Comparison of ENCODE assay signal across 11 mouse cellular contexts in the genomic region with DNA sequence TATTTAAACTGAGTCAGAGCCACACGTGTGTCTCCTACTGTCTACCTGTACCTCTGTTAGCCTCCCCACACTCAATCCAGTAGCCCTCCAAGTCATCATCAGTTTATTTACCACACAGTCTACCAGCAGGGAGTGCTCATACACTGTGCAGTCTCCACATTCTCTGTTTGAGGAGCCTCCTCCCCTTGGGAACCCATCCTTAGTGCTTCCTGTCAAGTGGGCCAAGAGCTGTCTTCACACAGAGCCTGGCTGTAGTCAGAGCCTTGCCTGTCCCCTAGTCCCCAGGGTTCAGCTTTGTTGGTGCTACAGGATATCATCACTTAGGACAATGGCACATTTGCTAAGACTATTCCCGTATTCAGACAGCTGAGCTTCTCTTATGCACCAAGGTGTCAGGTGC.
DNase-seq lines count a peak whose midpoint lies in the region; TF ChIP-seq lines count a peak whose summit lies in the region.
"Had no signal": no experiment of that assay in that cellular context is flagged by ENCODE, and none has a peak within 500 bp of the region (broad histone marks: within the 10 kb centered on the region; RNA-seq: fewer than 3 reads in every experiment).

No protein-coding gene starts in this region.

- no peaks in the 10 kb centered on the region for H3K27me3 ChIP-seq in liver, adult 2 months (ENCODE audit: control insufficient read depth, insufficient read depth, low read length)
- H3K27me3 ChIP-seq in hindbrain, embryonic 10.5 days (ENCODE audit: insufficient read depth, poor library complexity, severe bottlenecking): no peaks in the 10 kb centered on the region

- peak overlapping the region; percentile 47; the same call in 1 of the 2 replicates for H3K27ac ChIP-seq in liver, adult 2 months (replicated peaks; ENCODE audit: insufficient read depth, low read depth, low read length)
- no peak overlapping the region for H3K27ac ChIP-seq in hindbrain, embryonic 10.5 days
- H3K27ac ChIP-seq: forebrain, embryonic 10.5 days; hindbrain, embryonic 14.5 days had no signal

- H3K9me3 ChIP-seq in hindbrain, embryonic 10.5 days: no peaks in the 10 kb centered on the region
- H3K9me3 ChIP-seq: forebrain, embryonic 10.5 days had no signal

- H3K4me3 ChIP-seq in liver, adult 2 months (ENCODE audit: insufficient read depth, low read depth, low read length): no peak overlapping the region
- no peak overlapping the region for H3K4me3 ChIP-seq in hindbrain, embryonic 10.5 days
- H3K4me3 ChIP-seq: forebrain, embryonic 10.5 days had no signal

- H3K79me2 ChIP-seq in liver, adult 2 months (ENCODE audit: control insufficient read depth, insufficient read depth, low read length): peaks cover 17% of the 10 kb centered on the region

- peaks cover 2% of the 10 kb centered on the region; the same call in 1 of the 2 replicates for H3K36me3 ChIP-seq in liver, adult 2 months (ENCODE audit: control insufficient read depth, insufficient read depth, low read length)
- H3K36me3 ChIP-seq in hindbrain, embryonic 10.5 days: no peaks in the 10 kb centered on the region
- H3K36me3 ChIP-seq: forebrain, embryonic 10.5 days had no signal

- no peak for TF ChIP-seq CTCF in liver, adult 2 months (IDR thresholded peaks at IDR 0.05; ENCODE audit: low read depth, low read length)

- intact Hi-C loops in heart, postnatal 10 days (cut with DNase I): loop anchor here (2.0 to 10.0 kb wide), 3 partner anchors 180 to 410 kb away; no protein-coding TSS in a partner anchor

- H3K9ac ChIP-seq in liver, adult 2 months (ENCODE audit: low read depth, low read length): no peak overlapping the region
- H3K9ac ChIP-seq: hindbrain, embryonic 14.5 days had no signal

- H3K4me1 ChIP-seq in liver, adult 2 months (ENCODE audit: control insufficient read depth, insufficient read depth, low read length): peaks cover 34% of the 10 kb centered on the region
- peaks cover 4% of the 10 kb centered on the region; the same call in 1 of the 2 replicates for H3K4me1 ChIP-seq in hindbrain, embryonic 10.5 days (replicated peaks)
- H3K4me1 ChIP-seq: forebrain, embryonic 10.5 days had no signal

- WGBS in liver, adult 2 months: 89% methylated on average over 2 of the region's 2 CpGs
- 81% methylated on average over 2 of the region's 2 CpGs for WGBS in hindbrain, embryonic 10.5 days

- DNase-seq in liver, adult 2 months (ENCODE audit: extremely low read depth, low read depth, low spot score): peak; percentile 23
- no peak for DNase-seq in liver
- peak; percentile 55 to 65 for DNase-seq in heart, adult 18-20 months
- peak; percentile 53 to 55 for DNase-seq in heart, postnatal 10 days
- peak; percentile 49 for DNase-seq in lung, postnatal 10 days
- no peak for DNase-seq in hindbrain, embryonic 10.5 days (ENCODE audit: low spot score)
- no peak for DNase-seq in cerebellum, adult 11-12 months
- DNase-seq: embryo, embryonic 11 days; thymus, postnatal 4 days had no signal

- TF ChIP-seq POLR2A in liver, adult 2 months (IDR thresholded peaks at IDR 0.05; ENCODE audit: extremely low read depth, insufficient read depth, low read length): no peak

Comparison
In these comparisons a context has a peak if more than half of its experiments do, and no peak if none do; other contexts are left out.
1. DNase-seq: peak in liver, adult 2 months (single experiment), heart, adult 18-20 months (2 of 2), heart, postnatal 10 days (2 of 2) and lung, postnatal 10 days (single experiment); none in liver (single experiment), hindbrain, embryonic 10.5 days (single experiment) and cerebellum, adult 11-12 months (single experiment).